Mouse (Mus musculus): ENCODE data around the gene Dmpk. TPM values are rescaled to one million over a fixed set of nuclear protein-coding genes. Genes with fewer than 3 reads are reported as not detected.

Dmpk gene
- total and polyA plus RNA-seq, 2 experiments from 2014 or later = 98.5 to 253 TPM

GRCm38 (mm10) chr7:19082171-19082570, 1.5 kb upstream of the Dmpk start:
- DNase-seq (ENCODE audit: low spot score) (no peak), ATAC-seq (ENCODE audit: insufficient read depth, low read depth) (no peak)

DNA sequence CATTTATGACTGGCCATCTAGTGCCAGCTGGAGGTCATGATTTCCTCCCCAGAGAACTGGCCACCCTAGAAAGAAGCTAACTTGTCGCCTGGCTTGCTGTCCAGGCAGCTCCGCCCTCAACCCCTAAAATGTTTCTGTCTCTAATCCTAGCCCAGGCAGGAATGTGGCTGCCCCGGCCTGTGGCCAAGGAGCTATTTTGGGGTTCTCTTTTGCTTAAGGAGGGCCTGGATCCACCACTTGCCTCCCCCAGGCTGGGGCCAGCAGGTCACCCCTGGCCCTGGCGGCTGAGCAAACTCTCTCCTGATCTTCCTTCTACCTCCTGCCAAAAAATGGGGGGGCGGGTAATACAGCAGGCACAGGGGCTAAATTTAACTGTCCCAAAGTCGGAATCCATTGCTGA, 553 bp upstream of the Dmpk start:
- H3K4me1 ChIP-seq (ENCODE audit: control insufficient read depth, insufficient read depth) = peaks cover 50% of the 10 kb centered on the region
- H3K36me3 ChIP-seq (replicated peaks; ENCODE audit: control insufficient read depth, insufficient read depth, low read length) = peaks cover 59% of the 10 kb centered on the region
- no peaks in the 10 kb centered on the region for H3K9me3 ChIP-seq (replicated peaks; ENCODE audit: control insufficient read depth, low read length)

More at GRCm38 (mm10) chr7:19082171-19082570, 1.5 kb upstream of the Dmpk start:
- H3K27ac ChIP-seq (ENCODE audit: low read depth) = peak overlapping the region; percentile 95
- peaks cover 53% of the 10 kb centered on the region for H3K36me3 ChIP-seq (replicated peaks; ENCODE audit: control insufficient read depth, insufficient read depth, low read length)
- H3K9ac ChIP-seq (replicated peaks; ENCODE audit: low read depth, low read length) = 0 out of 2 replicates have a peak overlapping the region, but pooled peaks have one; percentile 69
- H3K27me3 ChIP-seq (ENCODE audit: control insufficient read depth, insufficient read depth, low read length) = no peaks in the 10 kb centered on the region
- no peak overlapping the region for H3K4me2 ChIP-seq (ENCODE audit: low read depth, low read length)
- TF ChIP-seq CTCF (IDR thresholded peaks at IDR 0.05; ENCODE audit: low read depth) (no peak), EP300 (IDR thresholded peaks at IDR 0.05; ENCODE audit: low read depth) (no peak)
- no peaks in the 10 kb centered on the region for H3K9me3 ChIP-seq (replicated peaks; ENCODE audit: control insufficient read depth, low read length)
- 83% methylated on average over 4 of the region's 4 CpGs for WGBS
- H3K4me3 ChIP-seq (ENCODE audit: low read depth, low read length) = no peak overlapping the region
- peaks cover 59% of the 10 kb centered on the region for H3K4me1 ChIP-seq (ENCODE audit: control insufficient read depth, insufficient read depth)

GRCm38 (mm10) chr7:19084277-19084771, 675 bp downstream of the Dmpk start:
- no peaks in the 10 kb centered on the region for H3K9me3 ChIP-seq (replicated peaks; ENCODE audit: control insufficient read depth, low read length)
- ATAC-seq (ENCODE audit: insufficient read depth, low read depth) = peak; percentile 3; the same call in 1 of the 2 replicates
- H3K9ac ChIP-seq (replicated peaks; ENCODE audit: low read depth, low read length) = peak overlapping the region; percentile 69
- peaks cover 51% of the 10 kb centered on the region for H3K36me3 ChIP-seq (replicated peaks; ENCODE audit: control insufficient read depth, insufficient read depth, low read length)
- TF ChIP-seq EP300 (IDR thresholded peaks at IDR 0.05; ENCODE audit: low read depth) (no peak), CTCF (IDR thresholded peaks at IDR 0.05; ENCODE audit: low read depth) (no peak)
- H3K4me2 ChIP-seq (ENCODE audit: low read depth, low read length) = peak overlapping the region; percentile 78
- no peaks in the 10 kb centered on the region for H3K27me3 ChIP-seq (ENCODE audit: control insufficient read depth, insufficient read depth, low read length)
- peak overlapping the region; percentile 95 for H3K27ac ChIP-seq (ENCODE audit: low read depth)
- 36% methylated on average over 6 of the region's 6 CpGs for WGBS
- no peak for DNase-seq (ENCODE audit: low spot score)
- H3K4me1 ChIP-seq (ENCODE audit: control insufficient read depth, insufficient read depth) = peaks cover 48% of the 10 kb centered on the region
- H3K4me3 ChIP-seq (ENCODE audit: low read depth, low read length) = peak overlapping the region; percentile 62

More for the DNA sequence above, 553 bp upstream of the Dmpk start:
- DNase-seq (ENCODE audit: low spot score) = peak; percentile 84
- Histone ChIP-seq H3K27ac (ENCODE audit: low read depth) (peak overlapping the region; percentile 95), H3K4me2 (ENCODE audit: low read depth, low read length) (peak overlapping the region; percentile 78), H3K4me3 (ENCODE audit: low read depth, low read length) (peak overlapping the region; percentile 62), H3K27me3 (ENCODE audit: control insufficient read depth, insufficient read depth, low read length) (no peaks in the 10 kb centered on the region), H3K9ac (replicated peaks; ENCODE audit: low read depth, low read length) (peak overlapping the region; percentile 69)
- TF ChIP-seq CTCF (IDR thresholded peaks at IDR 0.05; ENCODE audit: low read depth) (no peak), EP300 (IDR thresholded peaks at IDR 0.05; ENCODE audit: low read depth) (no peak)
- 15% methylated on average over 6 of the region's 6 CpGs for WGBS
- ATAC-seq (ENCODE audit: insufficient read depth, low read depth) = peak; percentile 80

- Histone ChIP-seq H3K36me3 (replicated peaks; ENCODE audit: control insufficient read depth, insufficient read depth, low read length) (peaks cover 49% of the 10 kb centered on the region), H3K27ac (ENCODE audit: low read depth) (peak overlapping the region; percentile 95), H3K4me1 (ENCODE audit: control insufficient read depth, insufficient read depth) (peaks cover 48% of the 10 kb centered on the region), H3K9ac (replicated peaks; ENCODE audit: low read depth, low read length) (peak overlapping the region; percentile 69), H3K9me3 (replicated peaks; ENCODE audit: control insufficient read depth, low read length) (no peaks in the 10 kb centered on the region), H3K4me3 (ENCODE audit: low read depth, low read length) (peak overlapping the region; percentile 62), H3K27me3 (ENCODE audit: control insufficient read depth, insufficient read depth, low read length) (no peaks in the 10 kb centered on the region), H3K4me2 (ENCODE audit: low read depth, low read length) (peak overlapping the region; percentile 78)
- no peak for ATAC-seq (ENCODE audit: insufficient read depth, low read depth)
- TF ChIP-seq CTCF (IDR thresholded peaks at IDR 0.05; ENCODE audit: low read depth) (no peak), EP300 (IDR thresholded peaks at IDR 0.05; ENCODE audit: low read depth) (no peak)
- WGBS = 24% methylated on average over 9 of the region's 9 CpGs
- no peak for DNase-seq (ENCODE audit: low spot score)
Observed at GRCm38 (mm10) chr7:19084921-19085473, 1.3 kb downstream of the Dmpk start.

GRCm38 (mm10) chr7:19085495-19085894, 1.8 kb downstream of the Dmpk start:
- H3K4me1 ChIP-seq (ENCODE audit: control insufficient read depth, insufficient read depth) = peaks cover 48% of the 10 kb centered on the region
- no peak for ATAC-seq (ENCODE audit: insufficient read depth, low read depth)
- peak overlapping the region; percentile 62 for H3K4me3 ChIP-seq (ENCODE audit: low read depth, low read length)
- H3K9ac ChIP-seq (replicated peaks; ENCODE audit: low read depth, low read length) = peak overlapping the region; percentile 69
- no peaks in the 10 kb centered on the region for H3K27me3 ChIP-seq (ENCODE audit: control insufficient read depth, insufficient read depth, low read length)
- H3K4me2 ChIP-seq (ENCODE audit: low read depth, low read length) = peak overlapping the region; percentile 78
- peaks cover 49% of the 10 kb centered on the region for H3K36me3 ChIP-seq (replicated peaks; ENCODE audit: control insufficient read depth, insufficient read depth, low read length)
- 9% methylated on average over 6 of the region's 6 CpGs for WGBS
- H3K9me3 ChIP-seq (replicated peaks; ENCODE audit: control insufficient read depth, low read length) = no peaks in the 10 kb centered on the region
- peak overlapping the region; percentile 95 for H3K27ac ChIP-seq (ENCODE audit: low read depth)
- DNase-seq (ENCODE audit: low spot score) = no peak
- TF ChIP-seq EP300 (IDR thresholded peaks at IDR 0.05; ENCODE audit: low read depth) (no peak), CTCF (IDR thresholded peaks at IDR 0.05; ENCODE audit: low read depth) (no peak)
